Mouse (Mus musculus) heart, embryonic 11.5 days (tissue): ENCODE measurements at regions not wholly inside any gene's neighbourhood (a gene's known extent, or its start where the extent isn't known, plus 50 kb on each side); places are given as distances from the start of the nearest gene placed in this dataset.

Source experiments
- ATAC-seq: fragments of 200-750 bp; cut with Nextera tagmentation; replicated peaks from 2 replicates; pipeline ENCODE4 v1.8.0; 2017; ENCODE audit warnings: moderate library complexity; ENCODE audit not compliant: insufficient number of reproducible peaks, low FRiP score, low TSS enrichment
- H3K27ac ChIP-seq: fragments of 300-500 bp; sonication (generic); 2 replicates; pipeline ENCODE4 v1.5.1; 2014; ENCODE audit warnings: mild to moderate bottlenecking, low read depth, low read length
- H3K27me3 ChIP-seq: fragments of 300-500 bp; sonication (generic); 2 replicates; pipeline ENCODE4 v1.6.1; 2014; ENCODE audit warnings: mild to moderate bottlenecking, low read length, mixed read lengths; ENCODE audit not compliant: control insufficient read depth, insufficient read depth
- H3K36me3 ChIP-seq: fragments of 300-500 bp; sonication (generic); 2 replicates; pipeline ENCODE4 v1.6.1; 2014; ENCODE audit warnings: mild to moderate bottlenecking, low read length, moderate library complexity, mixed read lengths; ENCODE audit not compliant: control insufficient read depth, insufficient read depth
- H3K4me1 ChIP-seq: fragments of 300-500 bp; sonication (generic); 2 replicates; pipeline ENCODE4 v1.6.1; 2014; ENCODE audit warnings: low read length; ENCODE audit not compliant: control insufficient read depth, insufficient read depth
- H3K4me2 ChIP-seq: fragments of 300-500 bp; sonication (generic); 2 replicates; pipeline ENCODE4 v1.6.1; 2014; ENCODE audit warnings: mild to moderate bottlenecking, moderate library complexity
- H3K4me3 ChIP-seq: fragments of 300-500 bp; sonication (generic); 2 replicates; pipeline ENCODE4 v1.5.1; 2014; ENCODE audit warnings: low read depth, low read length
- H3K9ac ChIP-seq: fragments of 300-500 bp; sonication (generic); 2 replicates; pipeline ENCODE4 v1.6.1; 2014; ENCODE audit warnings: mild to moderate bottlenecking, low read depth, low read length, moderate library complexity
- H3K9me3 ChIP-seq: fragments of 300-500 bp; sonication (generic); replicated peaks from 2 replicates; pipeline ENCODE4 v1.6.1; 2016; ENCODE audit warnings: low read length; ENCODE audit not compliant: control insufficient read depth
- WGBS: fragments of 180-500 bp; shearing (Covaris S2); extraction: QIAGEN DNeasy Blood & Tissue Kit; methylation state at CpG from one replicate; pipeline ENCODE4 v1.1.7; 2014; ENCODE audit not compliant: insufficient replicate concordance; 5-methylcytosine and 5-hydroxymethylcytosine counted together

DNA sequence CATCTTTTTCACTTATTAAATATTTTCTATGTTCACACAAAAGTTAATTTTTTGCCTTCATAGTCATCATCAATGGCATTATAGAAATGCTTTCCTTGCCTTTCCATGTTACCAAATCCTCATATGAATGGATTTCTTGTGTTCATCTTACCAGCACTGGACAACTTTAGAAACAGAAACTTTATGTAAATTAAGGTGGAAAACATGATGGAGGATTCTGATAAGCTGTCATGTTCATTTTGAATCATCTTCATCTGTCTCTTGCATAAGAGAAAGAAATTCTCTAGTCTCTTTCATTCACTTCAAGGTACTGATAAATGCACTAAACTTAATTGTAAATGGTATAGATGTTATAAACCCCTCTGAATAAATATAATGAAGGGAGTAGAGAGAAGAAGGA, 305.4 kb downstream of the Fgf10 start:
- no peaks in the 10 kb centered on the region for H3K36me3 ChIP-seq
- ATAC-seq = no peak
- H3K4me3 ChIP-seq = no peak overlapping the region
- H3K9me3 ChIP-seq = no peaks in the 10 kb centered on the region
- no peaks in the 10 kb centered on the region for H3K4me1 ChIP-seq
- H3K4me2 ChIP-seq = no peak overlapping the region
- H3K9ac ChIP-seq = no peak overlapping the region
- no peaks in the 10 kb centered on the region for H3K27me3 ChIP-seq
- H3K27ac ChIP-seq = no peak overlapping the region

- Histone ChIP-seq H3K9me3 (no peaks in the 10 kb centered on the region), H3K4me2 (no peak overlapping the region), H3K4me1 (no peaks in the 10 kb centered on the region), H3K36me3 (no peaks in the 10 kb centered on the region), H3K27ac (no peak overlapping the region), H3K27me3 (no peaks in the 10 kb centered on the region), H3K4me3 (no peak overlapping the region), H3K9ac (no peak overlapping the region)
- no peak for ATAC-seq
- 89% methylated on average over 1 of the region's 1 CpGs for WGBS
Observed at GRCm38 (mm10) chr13:118975519-118975918, 305.9 kb downstream of the Fgf10 start.

DNA sequence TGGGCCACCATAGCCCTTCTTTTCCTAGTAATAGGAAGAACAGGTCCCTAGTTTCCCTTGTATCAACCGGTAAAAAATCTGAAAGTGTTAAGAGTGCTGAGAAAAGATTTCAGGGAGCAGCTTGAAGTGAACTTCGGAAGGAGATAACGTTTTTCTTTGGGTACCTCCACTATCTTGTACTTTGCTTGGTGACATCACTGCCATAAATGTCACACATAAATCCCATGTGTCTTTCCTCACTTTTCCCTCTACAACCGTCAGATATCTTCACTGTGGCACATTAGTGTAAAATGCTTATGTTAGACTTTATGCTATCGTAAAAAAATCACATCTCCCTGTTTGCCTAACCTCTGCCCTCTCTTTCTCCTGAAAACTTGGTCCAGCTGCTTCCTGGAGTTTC, 309.9 kb downstream of the Fgf10 start:
- Histone ChIP-seq H3K9me3 (no peaks in the 10 kb centered on the region), H3K4me3 (no peak overlapping the region), H3K36me3 (no peaks in the 10 kb centered on the region), H3K27me3 (no peaks in the 10 kb centered on the region), H3K4me2 (no peak overlapping the region), H3K4me1 (no peaks in the 10 kb centered on the region), H3K9ac (no peak overlapping the region), H3K27ac (no peak overlapping the region)
- WGBS = 59% methylated on average over 5 of the region's 5 CpGs
- ATAC-seq = no peak

DNA sequence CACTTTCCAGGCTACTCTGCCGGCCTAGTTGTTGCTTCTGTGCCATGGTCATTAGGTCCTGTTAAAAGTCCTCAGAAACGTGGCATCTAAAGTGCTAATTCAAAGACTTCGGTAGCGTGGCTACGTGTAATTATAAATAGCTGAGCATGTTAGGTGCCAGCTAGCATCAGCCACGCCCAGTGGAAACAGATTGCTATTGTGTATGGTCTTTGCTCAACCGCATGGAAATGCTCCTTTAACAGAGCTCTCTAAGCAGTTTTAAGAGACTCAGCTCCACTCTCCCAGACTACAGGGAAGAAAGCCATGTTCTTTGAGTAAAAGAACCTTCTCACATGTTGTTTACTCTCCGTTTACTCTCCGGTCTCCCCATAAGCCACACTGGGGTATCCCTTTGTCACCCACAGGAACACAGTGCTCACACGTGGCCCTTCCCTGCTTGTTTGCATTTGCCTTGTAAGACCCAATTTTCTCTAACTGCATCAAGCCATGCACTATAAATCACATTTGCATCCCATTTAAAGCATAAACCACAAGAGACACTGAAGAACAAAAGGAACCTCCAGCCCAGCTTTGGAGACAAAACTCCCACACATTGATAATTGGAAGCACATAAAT, 311.7 kb downstream of the Fgf10 start:
- Histone ChIP-seq H3K9me3 (no peaks in the 10 kb centered on the region), H3K4me1 (no peaks in the 10 kb centered on the region), H3K27ac (no peak overlapping the region), H3K9ac (no peak overlapping the region), H3K36me3 (no peaks in the 10 kb centered on the region), H3K4me2 (no peak overlapping the region), H3K4me3 (no peak overlapping the region), H3K27me3 (no peaks in the 10 kb centered on the region)
- no peak for ATAC-seq
- 86% methylated on average over 10 of the region's 10 CpGs for WGBS

DNA sequence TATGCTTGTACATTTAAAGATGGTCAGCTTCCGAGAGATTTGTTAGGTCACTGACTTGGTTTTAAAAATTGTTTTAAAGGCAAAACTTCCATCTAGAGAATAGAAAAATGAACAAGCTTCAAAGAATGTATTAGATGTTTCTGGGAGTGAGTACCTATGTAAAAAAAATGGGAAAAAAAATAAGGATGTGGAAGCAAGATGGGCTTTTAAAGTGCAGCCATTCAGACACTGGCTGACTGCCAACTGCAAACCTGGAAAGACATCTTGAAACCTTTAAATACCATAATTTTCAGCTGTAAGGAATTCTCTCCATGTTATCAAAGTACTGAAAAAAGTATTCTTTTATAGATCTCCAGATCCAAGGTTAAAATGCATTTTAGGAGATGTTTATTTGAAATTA, 315.7 kb downstream of the Fgf10 start:
- no peaks in the 10 kb centered on the region for H3K27me3 ChIP-seq
- no peak overlapping the region for H3K4me2 ChIP-seq
- H3K4me1 ChIP-seq = no peaks in the 10 kb centered on the region
- no peak overlapping the region for H3K4me3 ChIP-seq
- no peak overlapping the region for H3K27ac ChIP-seq
- no peaks in the 10 kb centered on the region for H3K36me3 ChIP-seq
- no peaks in the 10 kb centered on the region for H3K9me3 ChIP-seq
- WGBS = 82% methylated on average over 1 of the region's 1 CpGs
- no peak for ATAC-seq
- no peak overlapping the region for H3K9ac ChIP-seq

DNA sequence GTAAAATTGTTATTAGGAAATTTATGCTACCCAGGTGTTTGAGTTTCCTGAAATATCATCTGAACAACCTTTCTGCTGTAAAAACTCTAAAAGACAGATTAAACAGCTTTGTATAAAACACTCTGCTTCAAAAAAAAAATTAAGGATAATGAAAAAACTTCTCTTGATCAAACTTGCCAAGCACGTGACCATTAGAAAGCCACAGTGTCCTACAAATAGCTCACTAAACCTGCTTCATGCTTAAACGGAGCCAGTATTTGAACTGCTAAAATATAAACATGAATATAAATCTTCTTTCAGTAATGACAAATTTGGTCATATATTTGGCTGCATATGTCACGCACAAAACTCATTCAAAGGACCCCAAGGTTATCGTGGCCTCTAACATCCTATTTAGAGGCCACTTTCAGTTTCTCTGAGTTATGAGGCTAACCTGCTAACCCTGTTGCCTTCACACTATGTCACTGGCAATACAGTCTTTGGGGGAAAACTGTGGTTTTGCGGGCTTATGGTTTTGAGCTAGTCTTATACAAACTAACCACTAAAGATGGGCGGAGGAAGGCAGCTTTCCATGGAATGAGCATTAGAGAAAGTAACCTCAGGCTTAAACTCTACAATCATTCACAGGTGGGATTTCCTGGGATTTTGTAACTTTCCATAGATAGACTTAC, 355.8 kb downstream of the Fgf10 start:
- H3K27me3 ChIP-seq = no peaks in the 10 kb centered on the region
- H3K9me3 ChIP-seq = no peaks in the 10 kb centered on the region
- H3K4me1 ChIP-seq = no peaks in the 10 kb centered on the region
- ATAC-seq = no peak
- H3K36me3 ChIP-seq = no peaks in the 10 kb centered on the region
- 82% methylated on average over 6 of the region's 6 CpGs for WGBS
- no peak overlapping the region for H3K27ac ChIP-seq
- H3K9ac ChIP-seq = no peak overlapping the region
- H3K4me3 ChIP-seq = no peak overlapping the region
- H3K4me2 ChIP-seq = no peak overlapping the region

- H3K27ac ChIP-seq = no peak overlapping the region
- no peak for ATAC-seq
- H3K36me3 ChIP-seq = no peaks in the 10 kb centered on the region
- H3K4me2 ChIP-seq = no peak overlapping the region
- no peaks in the 10 kb centered on the region for H3K4me1 ChIP-seq
- no peak overlapping the region for H3K4me3 ChIP-seq
- no peaks in the 10 kb centered on the region for H3K9me3 ChIP-seq
- H3K27me3 ChIP-seq = no peaks in the 10 kb centered on the region
- no peak overlapping the region for H3K9ac ChIP-seq
- 88% methylated on average over 1 of the region's 1 CpGs for WGBS
Observed at GRCm38 (mm10) chr13:119039616-119040015, 370.0 kb downstream of the Fgf10 start.

- Histone ChIP-seq H3K4me1 (no peaks in the 10 kb centered on the region), H3K4me2 (no peak overlapping the region), H3K27ac (no peak overlapping the region), H3K27me3 (no peaks in the 10 kb centered on the region), H3K4me3 (no peak overlapping the region), H3K36me3 (no peaks in the 10 kb centered on the region), H3K9ac (no peak overlapping the region), H3K9me3 (no peaks in the 10 kb centered on the region)
- 67% methylated on average over 1 of the region's 1 CpGs for WGBS
- no peak for ATAC-seq
Observed at GRCm38 (mm10) chr13:119045112-119045511, 375.5 kb downstream of the Fgf10 start.
